ENCODE assay signal across 13 mouse cellular contexts in the genomic region with DNA sequence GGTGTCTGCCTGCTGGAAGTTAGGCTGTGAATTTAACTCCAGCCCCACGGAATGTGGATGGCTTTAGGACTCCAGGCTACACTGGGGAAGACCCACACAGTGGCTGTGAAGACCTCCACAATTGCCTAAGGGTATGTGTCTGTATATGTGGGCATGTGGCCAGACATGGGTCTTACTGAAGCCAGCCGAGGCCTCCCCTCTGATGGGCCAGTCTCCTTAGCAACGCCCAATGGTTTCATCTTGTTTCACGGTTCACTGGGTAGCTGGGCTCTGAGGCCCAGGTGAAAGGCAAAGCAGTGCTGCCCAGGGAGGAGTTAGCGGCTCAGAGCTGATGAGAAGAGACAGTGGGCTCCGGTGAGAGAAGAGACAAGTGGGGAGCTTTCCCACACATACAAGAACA. TPM values are rescaled to one million over a fixed set of nuclear protein-coding genes. Genes with fewer than 3 reads are reported as not detected.
DNase-seq lines count a peak whose midpoint lies in the region; ATAC-seq lines count a peak whose summit lies in the region.
"Had no signal": no experiment of that assay in that cellular context is flagged by ENCODE, and none has a peak within 500 bp of the region (broad histone marks: within the 10 kb centered on the region; RNA-seq: fewer than 3 reads in every experiment).

No protein-coding gene starts in this region.

- H3K4me2 ChIP-seq in embryonic facial prominence, embryonic 14.5 days (ENCODE audit: low read depth, low read length): no peak overlapping the region
- no peak overlapping the region for H3K4me2 ChIP-seq in kidney, embryonic 14.5 days (replicated peaks; ENCODE audit: low read depth, low read length)
- H3K4me2 ChIP-seq in midbrain, embryonic 15.5 days: no peak overlapping the region

- peaks cover 21% of the 10 kb centered on the region for H3K27me3 ChIP-seq in embryonic facial prominence, embryonic 14.5 days (replicated peaks; ENCODE audit: control insufficient read depth, insufficient read depth, low read length)
- peaks cover 5% of the 10 kb centered on the region for H3K27me3 ChIP-seq in kidney, embryonic 14.5 days (ENCODE audit: control insufficient read depth, insufficient read depth, low read length)
- H3K27me3 ChIP-seq in midbrain, embryonic 15.5 days (replicated peaks): peaks cover 16% of the 10 kb centered on the region

- no peak overlapping the region for H3K27ac ChIP-seq in embryonic facial prominence, embryonic 14.5 days (replicated peaks; ENCODE audit: low read depth, low read length)
- peak overlapping the region; percentile 42; the same call in 1 of the 2 replicates for H3K27ac ChIP-seq in kidney, embryonic 14.5 days (ENCODE audit: low read depth, low read length)
- H3K27ac ChIP-seq in midbrain, embryonic 15.5 days: peak overlapping the region; percentile 8; the same call in 1 of the 2 replicates

- peak; percentile 8; the same call in 1 of the 2 replicates for ATAC-seq in embryonic facial prominence, embryonic 14.5 days (ENCODE audit: low read depth)
- ATAC-seq in kidney, embryonic 14.5 days (ENCODE audit: low FRiP score, low TSS enrichment): peak; percentile 53; the same call in 1 of the 2 replicates
- ATAC-seq in midbrain, embryonic 15.5 days (replicated peaks): no peak
- ATAC-seq in erythroid progenitor cell, adult 5-6 weeks (replicated peaks; ENCODE audit: low FRiP score, poor library complexity, severe bottlenecking): no peak

- peak; percentile 53 to 54 for DNase-seq in cerebellum, postnatal 10 days
- DNase-seq in cerebellum, postnatal 36 days: no peak
- DNase-seq in embryonic facial prominence, embryonic 14.5 days (ENCODE audit: low spot score): peak; percentile 70
- no peak for DNase-seq in thymus, postnatal 36 days
- no peak for DNase-seq in left cerebral cortex, postnatal 36 days (ENCODE audit: low spot score in 2 of 2)
- DNase-seq: adrenal gland, postnatal 10 days; cerebellum, adult 2 months had no signal

- H3K4me1 ChIP-seq in embryonic facial prominence, embryonic 14.5 days (ENCODE audit: control insufficient read depth, insufficient read depth, low read length): no peaks in the 10 kb centered on the region; the same call in 1 of the 2 replicates
- peaks cover 11% of the 10 kb centered on the region; the same call in 1 of the 2 replicates for H3K4me1 ChIP-seq in kidney, embryonic 14.5 days (ENCODE audit: control insufficient read depth, insufficient read depth, low read length)
- H3K4me1 ChIP-seq in midbrain, embryonic 15.5 days: peaks cover 17% of the 10 kb centered on the region

- H3K4me3 ChIP-seq in embryonic facial prominence, embryonic 14.5 days (ENCODE audit: low read depth, low read length): no peak overlapping the region
- H3K4me3 ChIP-seq in kidney, embryonic 14.5 days (ENCODE audit: low read length): no peak overlapping the region
- no peak overlapping the region for H3K4me3 ChIP-seq in midbrain, embryonic 15.5 days

- H3K36me3 ChIP-seq in embryonic facial prominence, embryonic 14.5 days (ENCODE audit: control insufficient read depth, insufficient read depth, low read length): no peaks in the 10 kb centered on the region
- no peaks in the 10 kb centered on the region for H3K36me3 ChIP-seq in kidney, embryonic 14.5 days (ENCODE audit: control insufficient read depth, insufficient read depth, low read length)
- no peaks in the 10 kb centered on the region for H3K36me3 ChIP-seq in midbrain, embryonic 15.5 days (replicated peaks)

- WGBS in embryonic facial prominence, embryonic 14.5 days: 21% methylated on average over 6 of the region's 6 CpGs
- 8% methylated on average over 6 of the region's 6 CpGs for WGBS in kidney, embryonic 14.5 days
- WGBS in midbrain, embryonic 15.5 days: 16% methylated on average over 6 of the region's 6 CpGs

- H3K9me3 ChIP-seq in embryonic facial prominence, embryonic 14.5 days (ENCODE audit: control insufficient read depth, low read length): no peaks in the 10 kb centered on the region
- H3K9me3 ChIP-seq in kidney, embryonic 14.5 days (ENCODE audit: control insufficient read depth, low read length): no peaks in the 10 kb centered on the region
- H3K9me3 ChIP-seq in midbrain, embryonic 15.5 days: no peaks in the 10 kb centered on the region

- intact Hi-C loops in left cerebral cortex, postnatal 36 days (cut with DNase I): no loop called here

- H3K9ac ChIP-seq in embryonic facial prominence, embryonic 14.5 days (ENCODE audit: low read depth, low read length): peak overlapping the region; percentile 16; the same call in 1 of the 2 replicates
- H3K9ac ChIP-seq in kidney, embryonic 14.5 days (ENCODE audit: low read depth, low read length): no peak overlapping the region
- H3K9ac ChIP-seq in midbrain, embryonic 15.5 days: no peak overlapping the region

RNA-seq across cellular contexts. Expression of gene Tmem235, which starts 5.4 kb away (rescaled TPM):
- not detected in 2 replicates for polyA plus RNA-seq in embryonic facial prominence, embryonic 14.5 days (2014; fragmentation: Nextera tagmentation; extraction: Ambion mirVana)
- not detected in 2 replicates for polyA plus RNA-seq in kidney, embryonic 14.5 days (2014; fragmentation: Nextera tagmentation; extraction: Ambion mirVana)
- polyA plus RNA-seq in midbrain, embryonic 15.5 days (2015; fragmentation: Nextera tagmentation; extraction: Ambion mirVana): not detected in 2 replicates
- not detected in 2 replicates for total RNA-seq in erythroid progenitor cell, adult 5-6 weeks (2015; ENCODE audit: low replicate concordance)
- total RNA-seq in erythroid progenitor cell, adult 5-6 weeks (2017; ENCODE audit: low replicate concordance): 1.1 TPM in 1 of 2 replicates, not detected in the other
- not detected for total RNA-seq in left cerebral cortex, postnatal 36 days (2021)
- total RNA-seq: adrenal gland, postnatal 10 days; liver, adult 2 months; neutrophil, adult 5-6 weeks had no signal
- polyA plus RNA-seq: heart, postnatal 0 days; liver, adult 2 months had no signal

RNA-seq across cellular contexts. Expression of gene Tha1, which starts 7.3 kb away (rescaled TPM):
- 3.7 and 4.2 TPM in 2 replicates for polyA plus RNA-seq in embryonic facial prominence, embryonic 14.5 days (2014; fragmentation: Nextera tagmentation; extraction: Ambion mirVana)
- 4.3 and 5.1 TPM in 2 replicates for polyA plus RNA-seq in kidney, embryonic 14.5 days (2014; fragmentation: Nextera tagmentation; extraction: Ambion mirVana)
- 5.3 and 5.6 TPM in 2 replicates for polyA plus RNA-seq in midbrain, embryonic 15.5 days (2015; fragmentation: Nextera tagmentation; extraction: Ambion mirVana)
- total RNA-seq in erythroid progenitor cell, adult 5-6 weeks (2015; ENCODE audit: low replicate concordance): 0.42 TPM in 1 of 2 replicates, not detected in the other
- 1.8 and 3.3 TPM in 2 replicates for total RNA-seq in erythroid progenitor cell, adult 5-6 weeks (2017; ENCODE audit: low replicate concordance)
- total RNA-seq in left cerebral cortex, postnatal 36 days (2021): 1 to 10 TPM; 3.4 to 7.2 TPM

RNA-seq across cellular contexts. Expression of gene Birc5, which starts 16.9 kb away (rescaled TPM):
- polyA plus RNA-seq in embryonic facial prominence, embryonic 14.5 days (2014; fragmentation: Nextera tagmentation; extraction: Ambion mirVana): 229 and 265 TPM in 2 replicates
- polyA plus RNA-seq in kidney, embryonic 14.5 days (2014; fragmentation: Nextera tagmentation; extraction: Ambion mirVana): 350 and 420 TPM in 2 replicates
- polyA plus RNA-seq in midbrain, embryonic 15.5 days (2015; fragmentation: Nextera tagmentation; extraction: Ambion mirVana): 29.4 and 32.8 TPM in 2 replicates
- total RNA-seq in erythroid progenitor cell, adult 5-6 weeks (2015; ENCODE audit: low replicate concordance): 782 and 936 TPM in 2 replicates
- total RNA-seq in erythroid progenitor cell, adult 5-6 weeks (2017; ENCODE audit: low replicate concordance): 871 and 1,077 TPM in 2 replicates
- total RNA-seq in left cerebral cortex, postnatal 36 days (2021): 1 to 10 TPM in 1 of 2 experiments, under 1 TPM in 1; 0.66 to 1.5 TPM

RNA-seq across cellular contexts. Expression of gene Tk1, which starts 40.1 kb away (rescaled TPM):
- 108 and 119 TPM in 2 replicates for polyA plus RNA-seq in embryonic facial prominence, embryonic 14.5 days (2014; fragmentation: Nextera tagmentation; extraction: Ambion mirVana)
- 129 and 174 TPM in 2 replicates for polyA plus RNA-seq in kidney, embryonic 14.5 days (2014; fragmentation: Nextera tagmentation; extraction: Ambion mirVana)
- polyA plus RNA-seq in midbrain, embryonic 15.5 days (2015; fragmentation: Nextera tagmentation; extraction: Ambion mirVana): 15.3 and 19.7 TPM in 2 replicates
- total RNA-seq in erythroid progenitor cell, adult 5-6 weeks (2015; ENCODE audit: low replicate concordance): 462 and 532 TPM in 2 replicates
- total RNA-seq in erythroid progenitor cell, adult 5-6 weeks (2017; ENCODE audit: low replicate concordance): 549 and 716 TPM in 2 replicates
- total RNA-seq in left cerebral cortex, postnatal 36 days (2021): 1 to 10 TPM in 1 of 2 experiments, under 1 TPM in 1; 0.39 to 1.3 TPM

RNA-seq across cellular contexts. Expression of gene Afmid, which starts 40.3 kb away (rescaled TPM):
- polyA plus RNA-seq in embryonic facial prominence, embryonic 14.5 days (2014; fragmentation: Nextera tagmentation; extraction: Ambion mirVana): 4.5 and 5.5 TPM in 2 replicates
- polyA plus RNA-seq in kidney, embryonic 14.5 days (2014; fragmentation: Nextera tagmentation; extraction: Ambion mirVana): 3.6 and 4.1 TPM in 2 replicates
- 4.9 and 5.4 TPM in 2 replicates for polyA plus RNA-seq in midbrain, embryonic 15.5 days (2015; fragmentation: Nextera tagmentation; extraction: Ambion mirVana)
- 38.6 and 38.9 TPM in 2 replicates for total RNA-seq in erythroid progenitor cell, adult 5-6 weeks (2015; ENCODE audit: low replicate concordance)
- 70.3 and 75.6 TPM in 2 replicates for total RNA-seq in erythroid progenitor cell, adult 5-6 weeks (2017; ENCODE audit: low replicate concordance)
- total RNA-seq in left cerebral cortex, postnatal 36 days (2021): 1 to 10 TPM; 5.4 to 7.2 TPM

Comparison
In these comparisons a context has a peak if more than half of its experiments do, and no peak if none do; other contexts are left out.
1. DNase-seq: peak in cerebellum, postnatal 10 days (2 of 2) and embryonic facial prominence, embryonic 14.5 days (single experiment); none in cerebellum, postnatal 36 days (0 of 2), thymus, postnatal 36 days (0 of 2) and left cerebral cortex, postnatal 36 days (0 of 2).
2. ATAC-seq: peak in embryonic facial prominence, embryonic 14.5 days (single experiment) and kidney, embryonic 14.5 days (single experiment); none in midbrain, embryonic 15.5 days (single experiment) and erythroid progenitor cell, adult 5-6 weeks (single experiment).